Mouse (Mus musculus): Measurements from ENCODE around the gene Inpp1.

DNA sequence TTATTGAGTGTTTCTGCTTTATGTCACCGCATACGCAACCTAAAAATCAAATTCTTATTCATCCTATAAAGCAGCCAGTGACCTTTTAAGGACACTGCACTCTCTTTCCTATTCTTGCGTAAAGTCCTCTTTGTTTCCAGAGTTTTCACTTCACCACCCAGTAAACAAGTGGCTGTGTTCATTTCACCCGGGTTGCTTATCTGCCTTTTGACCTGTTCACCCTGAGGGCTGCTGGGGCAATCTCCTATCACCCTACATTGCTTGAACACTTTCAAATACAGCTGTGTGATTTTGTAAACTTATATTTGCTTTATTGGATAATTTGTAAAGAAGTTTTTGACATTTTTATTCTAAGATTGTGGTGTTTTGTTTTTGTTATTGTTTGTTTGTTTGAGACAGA is 31.9 kb upstream of the Inpp1 start:
- TF ChIP-seq CTCF (IDR thresholded peaks at IDR 0.05; ENCODE audit: control insufficient read depth, insufficient read depth, insufficient read length) (no peak), MAX (IDR thresholded peaks at IDR 0.05) (no peak), MYOD1 (IDR thresholded peaks at IDR 0.05; ENCODE audit: control insufficient read depth, insufficient read length, low read depth) (no peak), USF1 (IDR thresholded peaks at IDR 0.05; ENCODE audit: low read depth) (no peak)

Measured in C2C12 (cell line).